Mouse (Mus musculus): ENCODE measurements around the gene Mycbpap. TPM values are rescaled to one million over a fixed set of nuclear protein-coding genes. Genes with fewer than 3 reads are reported as not detected.

The Mycbpap gene
- polyA plus RNA-seq, 1 experiment from 2014 or later = 0.13 TPM

DNA sequence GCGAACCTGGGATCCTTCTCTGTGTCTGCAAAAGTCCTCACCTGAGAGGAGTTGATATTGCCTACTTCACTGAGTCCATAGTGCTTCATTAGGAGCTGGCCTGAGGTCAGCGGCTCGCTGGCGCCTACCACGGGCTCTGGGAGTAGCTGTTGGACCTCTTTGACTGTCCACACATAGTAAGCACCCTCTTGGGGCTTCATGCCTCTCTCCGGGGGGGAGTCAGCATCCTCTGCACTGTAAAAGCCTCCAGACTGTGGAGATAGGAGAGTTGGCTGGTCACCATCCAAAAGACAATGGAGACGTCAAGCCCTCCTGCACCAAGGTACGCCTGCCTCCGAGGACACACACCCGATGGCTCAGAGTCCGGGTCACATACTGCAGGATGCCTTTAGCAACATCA lies 38.8 kb downstream of the Mycbpap start:
- no peak for ATAC-seq
- 89% methylated on average over 11 of the region's 11 CpGs for WGBS (ENCODE audit: insufficient replicate concordance)
- no peaks in the 10 kb centered on the region for H3K36me3 ChIP-seq (replicated peaks; ENCODE audit: insufficient read depth, low read length)
- H3K4me3 ChIP-seq (ENCODE audit: low read depth, low read length) = no peak overlapping the region
- TF ChIP-seq CTCF (IDR thresholded peaks at IDR 0.05; ENCODE audit: low read depth) (no peak), EP300 (IDR thresholded peaks at IDR 0.05; ENCODE audit: low read depth) (no peak)
- H3K27me3 ChIP-seq (ENCODE audit: insufficient read depth, low read length) = peaks cover 17% of the 10 kb centered on the region; the same call in 1 of the 2 replicates
- H3K27ac ChIP-seq (ENCODE audit: low read depth) = no peak overlapping the region
- H3K4me2 ChIP-seq (ENCODE audit: low read depth, low read length) = no peak overlapping the region
- no peak for DNase-seq
- H3K9ac ChIP-seq (replicated peaks) = no peak overlapping the region
- H3K4me1 ChIP-seq (ENCODE audit: insufficient read depth) = no peaks in the 10 kb centered on the region
- no peaks in the 10 kb centered on the region for H3K9me3 ChIP-seq (ENCODE audit: low read length)

DNA sequence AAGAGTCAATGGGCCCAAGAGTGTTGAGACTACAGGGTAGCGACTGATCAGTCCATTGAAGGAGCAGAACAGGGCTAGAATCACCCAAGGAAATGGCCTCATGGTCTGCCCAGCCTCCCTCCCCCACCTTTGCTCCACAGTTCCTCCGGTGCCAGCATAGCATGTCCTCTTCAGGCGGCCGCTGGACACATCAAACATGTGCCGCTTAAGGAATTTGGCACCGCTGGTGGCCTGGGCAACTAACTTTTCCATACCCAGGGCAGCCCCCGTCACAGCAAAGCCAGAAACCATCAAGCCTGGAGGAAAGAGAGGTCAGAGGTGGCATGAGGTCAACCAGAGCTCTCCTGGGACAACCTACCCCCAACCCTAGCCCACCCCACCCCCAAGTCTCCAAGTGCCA lies 39.6 kb downstream of the Mycbpap start:
- Histone ChIP-seq H3K27ac (ENCODE audit: low read depth) (no peak overlapping the region), H3K9ac (replicated peaks) (no peak overlapping the region), H3K4me3 (ENCODE audit: low read depth, low read length) (no peak overlapping the region), H3K36me3 (replicated peaks; ENCODE audit: insufficient read depth, low read length) (no peaks in the 10 kb centered on the region), H3K27me3 (ENCODE audit: insufficient read depth, low read length) (peaks cover 22% of the 10 kb centered on the region; the same call in 1 of the 2 replicates), H3K4me2 (ENCODE audit: low read depth, low read length) (no peak overlapping the region), H3K4me1 (ENCODE audit: insufficient read depth) (no peaks in the 10 kb centered on the region), H3K9me3 (ENCODE audit: low read length) (no peaks in the 10 kb centered on the region)
- DNase-seq (no peak), ATAC-seq (no peak)
- TF ChIP-seq CTCF (IDR thresholded peaks at IDR 0.05; ENCODE audit: low read depth) (no peak), EP300 (IDR thresholded peaks at IDR 0.05; ENCODE audit: low read depth) (no peak)
- 90% methylated on average over 7 of the region's 7 CpGs for WGBS (ENCODE audit: insufficient replicate concordance)

DNA sequence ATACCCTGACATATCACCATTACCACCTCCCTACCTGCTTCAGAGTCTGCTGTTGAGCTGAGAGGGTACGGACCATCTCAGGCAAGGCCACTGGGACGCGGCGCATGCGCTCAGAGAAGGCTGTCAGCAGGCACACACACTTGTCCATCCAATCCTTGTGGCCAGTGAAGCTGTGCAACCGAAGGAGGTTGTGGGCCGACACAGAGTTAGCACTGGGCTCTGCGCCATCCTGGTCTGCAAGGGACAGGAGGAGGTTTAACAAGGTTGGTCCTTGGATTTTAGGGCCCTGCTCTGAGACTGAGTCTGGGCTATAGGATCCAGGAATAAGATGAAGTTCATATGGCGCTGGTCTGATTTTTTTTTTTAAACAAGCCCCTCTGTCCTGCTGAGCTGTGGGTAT lies 41.2 kb downstream of the Mycbpap start:
- no peak overlapping the region for H3K4me2 ChIP-seq (ENCODE audit: low read depth, low read length)
- no peaks in the 10 kb centered on the region for H3K36me3 ChIP-seq (replicated peaks; ENCODE audit: insufficient read depth, low read length)
- no peak for ATAC-seq
- peaks cover 32% of the 10 kb centered on the region for H3K27me3 ChIP-seq (ENCODE audit: insufficient read depth, low read length)
- no peaks in the 10 kb centered on the region for H3K9me3 ChIP-seq (ENCODE audit: low read length)
- no peak for TF ChIP-seq EP300 (IDR thresholded peaks at IDR 0.05; ENCODE audit: low read depth)
- no peaks in the 10 kb centered on the region for H3K4me1 ChIP-seq (ENCODE audit: insufficient read depth)
- H3K27ac ChIP-seq (ENCODE audit: low read depth) = no peak overlapping the region
- 77% methylated on average over 9 of the region's 9 CpGs for WGBS (ENCODE audit: insufficient replicate concordance)
- no peak overlapping the region for H3K9ac ChIP-seq (replicated peaks)
- no peak overlapping the region for H3K4me3 ChIP-seq (ENCODE audit: low read depth, low read length)
- no peak for DNase-seq

DNA sequence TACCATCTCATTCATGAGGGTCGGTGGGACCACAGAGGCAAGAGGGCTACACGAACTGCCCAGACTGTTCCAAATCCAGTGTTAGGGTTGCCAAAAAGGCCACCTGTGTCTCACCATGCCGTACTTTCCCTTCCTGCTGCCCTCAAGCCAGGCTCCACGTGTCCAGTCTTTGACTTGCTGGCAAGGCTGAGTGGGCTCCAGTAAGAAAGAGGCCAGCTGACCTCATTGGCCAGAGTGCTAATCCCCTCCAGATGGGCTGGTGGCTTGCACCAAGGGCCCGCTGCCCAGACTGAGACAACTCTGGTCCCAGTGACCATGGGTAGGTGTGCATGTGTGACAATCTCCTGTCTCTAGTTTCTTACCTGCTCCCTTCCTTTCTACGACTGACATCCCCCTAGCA lies 43.9 kb downstream of the Mycbpap start:
- no peak overlapping the region for H3K4me3 ChIP-seq (ENCODE audit: low read depth, low read length)
- WGBS (ENCODE audit: insufficient replicate concordance) = 63% methylated on average over 6 of the region's 6 CpGs
- no peaks in the 10 kb centered on the region for H3K36me3 ChIP-seq (replicated peaks; ENCODE audit: insufficient read depth, low read length)
- H3K27me3 ChIP-seq (ENCODE audit: insufficient read depth, low read length) = peaks cover 56% of the 10 kb centered on the region
- no peak for TF ChIP-seq CTCF (IDR thresholded peaks at IDR 0.05; ENCODE audit: low read depth)
- no peak for TF ChIP-seq EP300 (IDR thresholded peaks at IDR 0.05; ENCODE audit: low read depth)
- no peak overlapping the region for H3K27ac ChIP-seq (ENCODE audit: low read depth)
- H3K4me2 ChIP-seq (ENCODE audit: low read depth, low read length) = no peak overlapping the region
- no peak for ATAC-seq
- peaks cover 8% of the 10 kb centered on the region for H3K4me1 ChIP-seq (ENCODE audit: insufficient read depth)
- DNase-seq = no peak
- no peaks in the 10 kb centered on the region for H3K9me3 ChIP-seq (ENCODE audit: low read length)
- H3K9ac ChIP-seq (replicated peaks) = no peak overlapping the region

DNA sequence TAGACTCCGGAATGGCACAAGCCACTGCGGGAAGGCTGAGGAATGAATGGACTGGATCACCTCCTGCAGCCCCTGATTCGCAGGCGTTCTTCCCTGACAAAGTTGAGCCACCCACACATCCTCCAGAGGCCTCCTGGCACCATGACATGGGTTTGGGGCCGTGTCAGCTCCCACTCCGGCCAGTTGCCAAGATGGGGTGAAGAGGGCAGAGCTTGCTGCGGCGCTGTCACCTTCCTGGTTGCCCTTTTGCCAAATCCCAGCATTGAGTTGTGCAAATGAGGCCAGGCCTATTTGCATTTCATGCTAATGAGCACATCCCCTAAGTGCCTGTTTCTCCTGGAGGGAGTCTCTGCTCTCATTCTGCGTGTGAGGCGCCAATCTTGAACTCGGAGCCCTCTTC lies 45.8 kb downstream of the Mycbpap start:
- 15% methylated on average over 11 of the region's 11 CpGs for WGBS (ENCODE audit: insufficient replicate concordance)
- H3K27me3 ChIP-seq (ENCODE audit: insufficient read depth, low read length) = peaks cover 71% of the 10 kb centered on the region

DNA sequence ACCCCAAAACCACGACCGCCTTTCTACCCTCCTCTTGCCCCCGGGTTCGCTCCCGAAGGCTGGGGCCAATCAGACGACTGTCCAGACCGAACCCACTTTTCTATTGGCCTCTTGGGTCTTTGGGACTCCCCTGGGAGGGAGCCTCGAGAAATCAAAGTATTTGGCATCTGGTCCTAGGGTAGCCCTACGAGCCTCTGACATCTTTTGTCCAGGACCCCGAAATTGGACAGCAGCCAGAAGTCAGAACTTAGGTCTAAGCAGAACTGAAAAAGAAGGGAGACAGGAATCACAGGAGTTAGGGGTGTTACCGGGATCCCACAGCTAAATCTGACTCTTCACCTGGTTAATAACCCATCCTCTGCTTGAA lies 47.0 kb downstream of the Mycbpap start:
- peaks cover 78% of the 10 kb centered on the region for H3K27me3 ChIP-seq (ENCODE audit: insufficient read depth, low read length)
- DNase-seq = no peak
- peak overlapping the region; percentile 49 for H3K4me3 ChIP-seq (ENCODE audit: low read depth, low read length)
- H3K9me3 ChIP-seq (ENCODE audit: low read length) = no peaks in the 10 kb centered on the region
- H3K4me2 ChIP-seq (ENCODE audit: low read depth, low read length) = peak overlapping the region; percentile 80
- TF ChIP-seq CTCF (IDR thresholded peaks at IDR 0.05; ENCODE audit: low read depth) (no peak), EP300 (IDR thresholded peaks at IDR 0.05; ENCODE audit: low read depth) (no peak)
- H3K9ac ChIP-seq (replicated peaks) = no peak overlapping the region
- no peak for ATAC-seq
- peaks cover 8% of the 10 kb centered on the region for H3K4me1 ChIP-seq (ENCODE audit: insufficient read depth)
- under 1% methylated on average over 11 of the region's 11 CpGs for WGBS (ENCODE audit: insufficient replicate concordance)
- no peaks in the 10 kb centered on the region for H3K36me3 ChIP-seq (replicated peaks; ENCODE audit: insufficient read depth, low read length)
- H3K27ac ChIP-seq (ENCODE audit: low read depth) = no peak overlapping the region

More for the DNA sequence above, 45.8 kb downstream of the Mycbpap start:
- ATAC-seq = no peak
- Histone ChIP-seq H3K36me3 (replicated peaks; ENCODE audit: insufficient read depth, low read length) (no peaks in the 10 kb centered on the region), H3K9ac (replicated peaks) (no peak overlapping the region), H3K4me1 (ENCODE audit: insufficient read depth) (peaks cover 8% of the 10 kb centered on the region), H3K9me3 (ENCODE audit: low read length) (no peaks in the 10 kb centered on the region), H3K4me3 (ENCODE audit: low read depth, low read length) (no peak overlapping the region), H3K4me2 (ENCODE audit: low read depth, low read length) (no peak overlapping the region), H3K27ac (ENCODE audit: low read depth) (no peak overlapping the region)
- no peak for TF ChIP-seq CTCF (IDR thresholded peaks at IDR 0.05; ENCODE audit: low read depth)
- TF ChIP-seq EP300 (IDR thresholded peaks at IDR 0.05; ENCODE audit: low read depth) = no peak
- DNase-seq = no peak

All from liver, postnatal 0 days (tissue).